Mouse (Mus musculus): ENCODE measurements around the gene Syt3.

The Syt3 gene

DNA sequence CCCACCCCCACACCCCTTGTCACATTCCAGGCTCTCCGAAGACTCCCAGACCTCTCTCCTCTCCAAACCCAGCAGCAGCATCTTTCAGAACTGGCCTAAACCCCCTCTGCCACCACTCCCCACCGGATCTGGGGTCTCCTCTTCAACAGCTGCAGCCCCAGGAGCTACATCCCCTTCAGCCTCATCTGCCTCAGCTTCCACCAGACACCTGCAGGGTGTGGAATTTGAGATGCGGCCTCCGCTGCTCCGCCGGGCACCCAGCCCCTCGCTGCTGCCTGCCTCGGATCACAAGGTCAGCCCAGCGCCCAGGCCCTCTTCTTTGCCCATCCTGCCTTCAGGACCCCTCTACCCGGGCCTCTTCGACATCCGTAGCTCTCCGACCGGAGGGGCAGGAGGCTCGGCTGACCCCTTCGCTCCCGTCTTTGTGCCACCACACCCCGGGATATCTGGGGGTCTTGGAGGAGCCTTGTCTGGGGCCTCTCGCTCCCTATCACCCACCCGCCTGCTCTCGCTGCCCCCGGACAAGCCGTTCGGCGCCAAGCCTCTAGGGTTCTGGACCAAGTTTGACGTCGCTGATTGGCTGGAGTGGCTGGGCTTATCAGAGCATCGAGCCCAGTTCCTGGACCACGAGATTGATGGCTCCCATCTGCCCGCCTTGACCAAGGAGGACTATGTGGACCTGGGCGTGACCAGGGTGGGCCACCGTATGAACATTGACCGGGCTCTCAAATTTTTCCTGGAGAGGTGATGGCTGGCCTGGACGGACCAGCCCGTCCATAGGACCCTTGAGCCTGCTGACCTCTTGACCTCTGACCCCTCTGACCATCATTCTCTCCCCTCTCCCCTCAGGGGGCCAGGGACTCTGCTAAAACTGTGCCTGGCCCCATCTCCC is 27.1 kb upstream of the Syt3 start:
- DNase-seq (ENCODE audit: inconsistent ontology term), result no peak

DNA sequence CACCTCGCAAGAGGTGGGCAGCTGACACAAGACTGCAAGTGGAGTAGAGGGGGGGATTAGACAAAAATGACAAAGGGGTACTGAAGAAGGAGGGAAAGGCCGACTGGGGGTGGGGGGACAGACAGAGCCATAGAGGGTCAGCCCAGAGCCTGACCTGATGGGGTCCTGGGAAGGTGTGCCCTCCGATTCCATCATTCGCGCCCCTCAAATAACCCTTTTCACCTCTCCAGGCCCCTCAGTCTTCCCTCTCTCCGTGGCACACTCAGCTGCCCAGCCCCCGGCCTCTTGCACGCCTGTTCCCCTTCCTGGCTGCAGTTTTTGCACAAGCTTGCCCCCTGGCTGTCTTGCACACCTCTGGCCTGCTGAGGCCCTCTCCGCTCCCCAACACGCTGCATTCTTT is 26.4 kb upstream of the Syt3 start:
- no peak for DNase-seq (ENCODE audit: inconsistent ontology term)

DNA sequence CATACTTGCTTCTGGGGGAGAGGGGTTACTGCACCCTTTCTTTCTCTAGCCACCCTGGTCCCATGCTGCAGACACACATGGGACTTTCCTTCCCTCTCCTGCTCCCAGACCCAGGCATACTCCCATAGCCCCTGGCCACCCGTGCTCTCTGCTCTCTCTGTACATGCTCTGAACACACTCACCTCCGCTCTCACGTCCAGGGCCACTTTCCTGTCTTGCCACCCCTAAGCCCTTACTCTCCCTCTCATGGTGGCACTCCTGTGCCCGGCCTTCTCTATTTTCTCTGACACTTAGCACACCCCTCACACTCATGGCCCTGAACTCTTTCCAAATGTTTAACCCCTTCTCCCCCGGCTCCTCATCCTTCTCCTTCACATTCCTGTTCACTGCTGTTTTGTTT is 25.9 kb upstream of the Syt3 start:
- no peak for DNase-seq (ENCODE audit: inconsistent ontology term)

DNA sequence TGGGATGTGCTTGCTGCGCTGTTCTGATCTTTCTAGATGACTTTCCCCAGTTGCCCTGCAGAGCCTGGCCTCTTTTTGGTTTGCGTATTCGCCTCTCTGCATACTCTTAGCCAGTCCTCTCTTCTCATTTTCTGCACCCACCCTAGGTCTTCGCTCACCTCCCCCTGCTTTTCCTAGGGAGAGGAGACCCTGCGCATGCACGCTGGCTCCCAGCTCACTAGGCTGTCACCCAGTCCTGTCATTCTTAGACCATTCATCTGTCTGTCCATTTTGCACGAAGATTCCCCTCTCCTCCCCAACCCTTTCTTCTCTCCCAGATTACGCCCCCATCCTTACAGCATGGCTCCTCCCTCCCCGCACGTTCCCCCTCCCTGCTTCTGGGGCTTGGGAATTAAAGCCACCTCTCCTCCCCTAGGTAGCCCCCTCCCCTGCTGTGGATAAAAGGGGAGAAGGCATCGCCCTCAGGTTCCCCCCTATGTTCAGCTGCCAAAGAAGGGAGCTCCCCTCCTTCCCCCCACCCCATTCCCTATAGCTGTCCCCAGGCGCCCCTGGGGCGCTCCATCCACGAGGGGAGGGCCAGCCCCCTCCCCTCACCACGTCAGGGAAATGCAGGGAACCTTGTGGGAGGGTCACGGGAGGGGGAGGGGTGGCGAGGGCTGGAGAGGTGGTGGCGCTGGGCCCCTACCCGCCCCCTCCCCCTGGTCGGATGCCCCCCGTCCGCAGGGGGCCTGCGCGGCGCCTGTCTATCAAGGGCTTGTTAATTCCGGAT is 24.8 kb upstream of the Syt3 start:
- no peak for DNase-seq (ENCODE audit: inconsistent ontology term)

DNA sequence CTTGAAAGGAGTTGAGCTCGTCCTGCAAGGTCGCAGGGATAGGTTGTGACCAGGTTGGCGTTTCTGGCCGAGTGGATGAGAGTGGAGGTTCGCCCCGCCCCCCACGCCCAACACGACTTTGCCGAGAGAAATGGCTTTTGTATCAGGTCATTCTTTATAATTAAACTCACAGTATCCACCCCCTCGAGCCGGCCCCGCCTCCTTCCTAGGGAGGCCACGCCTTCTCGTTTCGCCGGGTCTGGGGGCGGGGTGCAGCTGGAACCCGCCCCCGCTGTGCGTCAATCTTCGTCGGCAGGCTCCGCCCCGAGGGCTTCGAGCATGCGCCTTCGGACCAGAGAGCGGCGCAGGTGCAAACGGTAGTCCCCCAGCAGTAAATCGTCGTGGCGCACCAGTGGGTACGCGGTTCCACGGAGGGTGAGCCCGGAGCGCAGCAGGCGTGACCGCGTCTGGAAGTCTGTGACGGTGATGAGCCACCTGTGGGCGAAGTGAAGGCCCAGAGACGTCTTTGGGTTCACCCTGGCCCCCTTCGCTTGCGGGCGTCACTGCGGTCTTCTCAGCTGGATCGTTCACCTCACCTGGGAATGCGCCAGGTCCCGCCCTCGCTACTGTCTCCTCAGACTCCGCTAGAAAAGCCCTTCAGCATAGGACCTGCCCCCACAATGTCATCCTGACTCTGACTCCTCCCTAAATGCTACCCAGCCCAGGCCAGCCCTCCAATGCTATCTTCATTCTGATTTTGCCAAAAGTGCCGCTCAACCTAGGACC is 23.8 kb upstream of the Syt3 start:
- DNase-seq (ENCODE audit: inconsistent ontology term), result peak; percentile 95

DNA sequence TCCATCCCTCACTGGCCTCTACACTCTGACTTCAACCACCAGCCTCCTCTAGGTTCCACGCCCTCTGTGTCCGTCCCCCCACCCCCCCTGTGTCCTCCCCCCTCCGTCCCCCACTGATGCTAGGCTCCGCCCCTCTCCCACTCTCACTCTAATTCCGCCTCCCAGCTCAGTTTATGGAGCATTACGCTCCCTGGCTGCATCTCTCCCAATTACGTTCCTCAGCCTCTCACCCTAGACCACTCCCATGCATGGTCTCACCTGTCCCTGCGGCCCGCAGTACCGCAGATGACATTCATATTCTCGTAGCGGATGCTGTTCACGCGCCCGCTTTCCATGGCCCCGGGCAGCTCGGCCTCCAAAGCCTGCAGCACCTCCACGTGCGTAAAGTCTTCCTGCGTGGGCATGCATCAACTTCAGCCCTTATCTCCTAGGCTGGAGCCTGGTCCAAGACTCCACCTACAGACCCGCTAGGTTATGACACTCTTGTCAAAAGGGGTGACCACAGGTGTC is 23.1 kb upstream of the Syt3 start:
- no peak for DNase-seq (ENCODE audit: inconsistent ontology term)

DNA sequence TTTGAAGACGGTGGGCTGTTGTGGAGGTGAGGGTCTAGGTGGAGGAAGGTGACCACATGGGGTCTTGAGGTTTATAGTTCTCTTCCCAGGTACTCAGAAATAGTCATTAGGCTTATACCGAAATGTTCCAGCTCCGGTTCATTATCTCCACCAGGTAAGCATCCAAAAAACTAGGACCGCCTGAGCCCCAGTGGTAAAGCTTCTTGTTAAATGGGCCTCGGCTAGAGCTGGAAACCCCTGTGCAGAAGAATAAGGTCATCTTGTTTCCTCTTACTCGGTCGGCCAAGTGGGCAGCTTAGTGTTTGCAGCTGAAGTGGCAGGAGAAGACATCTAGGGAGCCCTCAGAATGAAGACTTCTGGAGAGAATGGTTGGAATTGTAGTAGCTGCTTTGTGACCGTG is 11.2 kb upstream of the Syt3 start:
- DNase-seq (ENCODE audit: inconsistent ontology term), result no peak

DNA sequence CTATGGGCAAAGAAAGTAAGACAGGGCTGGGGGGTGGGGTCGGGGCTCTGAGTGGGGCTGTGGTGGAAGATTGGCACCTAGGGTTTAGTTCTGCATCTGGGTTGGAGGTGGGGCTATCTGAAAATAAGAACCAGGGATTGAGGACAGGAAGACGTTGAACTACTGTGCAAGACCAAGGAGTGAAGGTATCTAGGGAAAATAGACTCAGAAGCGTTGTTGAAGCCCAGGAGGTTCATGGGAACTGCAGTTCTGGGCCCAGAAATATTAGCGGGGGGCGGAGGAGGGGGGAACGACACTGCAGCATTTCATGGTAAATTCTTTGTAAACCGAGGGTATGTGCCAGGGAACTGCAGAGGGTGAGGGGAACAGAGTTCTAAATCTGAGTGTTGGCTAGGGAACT is 10.4 kb upstream of the Syt3 start:
- DNase-seq (ENCODE audit: inconsistent ontology term), result no peak

DNA sequence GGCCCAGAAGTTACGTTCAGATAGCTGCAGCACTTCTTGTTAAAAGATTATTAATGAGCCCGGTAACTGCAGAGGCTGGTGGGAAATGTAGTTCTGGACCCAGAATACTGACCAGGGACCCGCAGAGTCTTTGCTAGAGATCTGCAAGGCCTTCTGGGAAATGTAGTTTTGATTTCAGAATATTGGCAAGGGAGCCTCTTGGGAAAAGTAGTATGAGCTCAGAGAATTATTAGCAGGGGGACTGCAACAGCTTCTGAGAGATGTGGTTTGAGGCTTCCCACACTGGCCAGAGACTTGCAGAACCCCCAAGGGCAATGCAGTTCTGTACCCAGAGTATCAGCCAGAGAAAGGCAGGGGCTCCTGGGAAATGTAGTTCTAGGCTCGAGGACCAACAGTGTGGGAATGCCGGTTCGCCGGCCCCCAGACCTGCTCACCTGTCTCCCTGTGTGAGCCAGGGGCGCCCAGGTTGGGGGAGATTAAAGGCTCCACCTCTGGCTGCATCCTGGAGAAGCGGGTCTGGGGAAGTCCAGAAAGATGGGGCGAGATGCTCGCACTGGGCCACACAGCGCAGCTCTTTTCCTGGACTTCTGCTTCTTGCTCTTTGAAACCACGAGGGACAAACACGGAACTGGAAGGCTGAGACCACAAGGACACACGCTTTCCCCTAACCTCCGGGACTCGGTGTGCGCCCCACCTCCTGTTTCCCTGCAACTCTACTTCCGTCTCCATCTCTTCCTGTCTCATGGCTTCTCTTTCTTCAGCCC is 9.8 kb upstream of the Syt3 start:
- DNase-seq (ENCODE audit: inconsistent ontology term), result peak; percentile 88

DNA sequence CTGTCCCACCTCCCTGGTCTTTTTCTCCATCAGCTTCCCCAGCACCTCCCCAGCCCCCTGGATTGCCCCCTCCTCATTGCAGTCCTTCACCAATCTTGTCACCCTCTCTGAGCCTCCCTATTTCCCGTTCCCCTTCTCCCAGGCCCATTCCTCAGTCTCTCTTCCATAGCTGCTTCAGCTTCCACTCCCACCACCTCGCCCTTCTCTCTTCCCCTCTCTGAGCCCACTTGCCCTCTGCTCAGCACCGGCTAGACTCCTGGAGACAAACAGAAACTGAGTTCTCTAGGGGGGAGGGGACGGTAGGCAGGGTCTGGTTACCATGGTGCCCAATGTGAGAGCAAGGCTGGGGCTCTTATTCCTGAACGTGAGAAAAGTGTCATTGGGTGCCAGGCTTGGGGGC is 9.1 kb upstream of the Syt3 start:
- DNase-seq (ENCODE audit: inconsistent ontology term), result no peak

DNA sequence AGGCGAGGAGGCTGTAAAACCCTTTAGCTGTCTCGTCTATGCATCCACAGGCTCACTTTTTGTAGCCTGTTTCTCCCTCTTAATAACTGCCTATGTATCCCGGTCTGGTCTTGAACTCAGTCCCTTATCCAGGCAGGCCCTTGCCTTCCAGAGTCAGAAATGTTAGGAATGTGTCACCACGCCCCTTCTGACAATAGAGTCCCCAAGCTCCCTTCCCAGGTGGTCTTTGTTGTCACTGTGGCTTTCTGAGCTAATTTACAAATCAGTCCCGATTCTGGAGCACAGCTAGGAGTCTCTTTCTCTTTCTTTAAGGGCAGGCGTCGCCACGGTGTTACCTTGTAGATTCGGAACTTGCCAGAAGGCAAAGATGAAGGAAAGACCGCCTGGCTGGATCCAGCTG is 8.7 kb upstream of the Syt3 start:
- no peak for DNase-seq (ENCODE audit: inconsistent ontology term)

DNA sequence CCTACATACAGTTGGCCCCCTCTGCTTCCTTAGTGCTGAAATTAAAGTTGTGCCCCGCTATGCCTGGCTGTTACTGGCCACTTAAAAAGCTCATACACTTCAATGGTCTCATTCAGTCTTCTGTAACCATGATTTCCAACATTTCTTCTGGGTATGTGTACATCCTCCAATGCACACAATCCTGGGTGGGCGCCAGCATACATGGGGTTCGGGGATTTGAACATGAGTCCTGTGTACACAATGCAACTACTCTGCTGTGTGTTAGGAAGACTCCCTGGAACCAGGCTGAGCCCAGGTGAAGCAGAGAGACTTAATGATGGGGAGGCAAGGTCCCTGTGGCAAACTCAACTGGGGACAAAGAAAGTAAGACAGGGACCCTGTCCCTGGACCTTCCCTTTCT is 8.1 kb upstream of the Syt3 start:
- DNase-seq (ENCODE audit: inconsistent ontology term), result no peak

DNA sequence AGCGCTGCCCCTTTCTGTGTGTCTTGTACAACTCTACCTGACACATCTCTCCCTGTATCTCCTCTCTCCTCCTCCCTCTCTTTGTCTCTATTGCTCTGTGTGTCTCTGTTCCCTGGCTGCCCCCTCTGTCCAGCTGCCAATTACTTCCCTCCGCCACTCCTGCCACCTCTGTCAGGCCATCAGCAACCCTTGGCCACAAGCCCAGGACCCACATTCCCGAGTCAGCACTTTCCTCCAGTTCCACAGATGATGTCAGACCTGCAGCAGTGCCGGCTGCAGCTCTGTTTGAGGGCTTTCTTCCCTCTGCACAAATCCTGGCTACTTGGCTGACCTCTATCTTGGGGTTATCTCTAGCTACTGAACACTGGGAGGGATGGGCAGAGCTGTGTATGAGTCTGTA is 5.6 kb upstream of the Syt3 start:
- DNase-seq (ENCODE audit: inconsistent ontology term), result peak; percentile 68

DNA sequence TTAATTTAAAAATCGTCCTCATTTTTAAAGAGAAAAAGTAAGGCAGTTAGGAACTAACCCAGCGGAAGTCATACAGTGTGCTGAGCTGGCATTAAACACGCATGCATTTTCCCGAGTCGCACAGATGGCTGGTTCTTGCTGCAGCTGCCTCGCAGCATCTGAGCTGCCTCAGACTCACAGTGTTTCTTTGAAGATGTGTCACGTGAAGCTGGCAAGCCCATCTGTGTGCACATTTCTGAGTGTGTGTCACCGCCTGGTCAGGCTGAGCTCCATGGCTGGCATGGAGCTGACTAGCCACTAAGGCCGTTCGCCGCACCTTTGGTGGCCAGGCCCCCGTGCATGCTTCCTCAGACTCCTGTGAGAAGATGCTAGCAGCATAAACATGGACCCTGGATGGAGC is 1.4 kb upstream of the Syt3 start:
- DNase-seq (ENCODE audit: inconsistent ontology term), result no peak

DNA sequence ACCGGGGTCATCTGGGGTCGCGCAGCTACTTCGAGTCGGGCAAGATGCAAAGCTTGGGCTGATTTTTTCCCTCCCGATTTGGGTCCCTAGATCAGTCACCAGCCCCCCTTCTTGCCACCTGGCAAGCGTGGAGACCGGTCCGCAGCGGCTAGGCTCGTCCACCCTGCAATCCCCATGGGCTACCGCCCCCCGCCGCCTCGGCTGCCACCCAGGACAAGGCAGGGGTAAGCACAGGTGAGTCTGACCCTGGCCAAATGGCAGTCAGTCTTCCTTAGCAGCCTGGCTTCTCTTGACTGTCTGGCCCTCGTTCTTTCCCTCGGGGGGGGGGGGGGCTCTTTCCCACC is 786 bp downstream of the Syt3 start:
- DNase-seq (ENCODE audit: inconsistent ontology term), result no peak

DNA sequence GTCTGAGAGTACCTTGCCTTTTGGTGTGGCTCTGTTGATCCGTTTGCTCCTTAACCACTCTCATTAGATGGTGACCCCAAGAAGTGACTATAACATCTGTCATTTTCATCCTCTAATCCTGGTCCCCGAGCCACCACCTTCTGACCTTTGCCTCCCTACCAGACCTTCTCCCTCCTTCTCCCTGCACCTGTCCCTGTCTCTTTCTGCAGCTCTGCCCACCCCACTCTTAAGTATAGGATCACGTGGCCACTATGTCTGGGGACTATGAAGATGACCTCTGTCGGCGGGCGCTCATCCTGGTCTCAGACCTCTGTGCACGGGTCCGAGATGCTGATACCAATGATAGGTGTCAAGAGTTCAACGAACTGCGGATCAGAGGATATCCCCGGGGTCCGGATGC is 1.8 kb downstream of the Syt3 start, which contains the start of gene 1700008O03Rik:
1700008O03Rik (minus strand) TSS at position 101 of the 400 bp plus-strand sequence.
- DNase-seq (ENCODE audit: inconsistent ontology term), result no peak

DNA sequence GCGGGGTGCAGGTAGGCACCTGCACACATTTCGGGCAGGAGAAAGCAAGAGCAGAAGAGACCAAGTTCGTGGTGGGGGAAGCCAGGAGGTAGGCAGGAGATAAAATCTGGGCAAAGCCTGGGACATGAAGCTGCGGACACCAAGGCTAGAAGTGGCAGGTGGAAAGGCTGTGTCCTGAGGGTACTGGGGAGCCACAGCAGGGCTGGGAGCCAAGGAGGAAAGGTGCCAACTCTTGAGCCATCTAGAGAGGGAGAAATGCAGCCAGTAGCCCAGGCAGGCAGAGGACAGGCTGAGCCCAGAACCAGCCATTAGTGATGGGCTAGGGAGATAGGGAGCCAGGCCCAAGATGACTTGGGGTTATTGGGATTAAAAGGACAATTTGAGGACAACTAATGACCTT is 7.9 kb downstream of the Syt3 start:
- DNase-seq (ENCODE audit: inconsistent ontology term), result no peak

DNA sequence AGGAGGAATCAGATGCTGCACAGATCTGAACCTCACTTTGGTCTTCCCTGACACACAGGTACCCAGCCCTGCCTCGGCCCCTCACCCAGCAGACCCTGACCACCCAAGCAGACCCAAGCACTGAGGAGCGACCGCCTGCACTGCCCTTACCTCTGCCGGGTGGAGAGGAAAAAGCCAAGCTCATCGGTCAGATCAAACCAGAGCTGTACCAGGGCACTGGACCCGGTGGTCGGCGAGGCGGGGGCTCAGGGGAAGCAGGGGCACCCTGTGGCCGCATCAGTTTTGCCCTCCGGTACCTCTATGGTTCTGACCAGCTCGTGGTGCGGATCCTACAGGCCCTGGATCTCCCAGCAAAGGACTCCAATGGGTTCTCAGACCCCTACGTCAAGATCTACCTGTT is 8.4 kb downstream of the Syt3 start:
- DNase-seq (ENCODE audit: inconsistent ontology term), result no peak

DNA sequence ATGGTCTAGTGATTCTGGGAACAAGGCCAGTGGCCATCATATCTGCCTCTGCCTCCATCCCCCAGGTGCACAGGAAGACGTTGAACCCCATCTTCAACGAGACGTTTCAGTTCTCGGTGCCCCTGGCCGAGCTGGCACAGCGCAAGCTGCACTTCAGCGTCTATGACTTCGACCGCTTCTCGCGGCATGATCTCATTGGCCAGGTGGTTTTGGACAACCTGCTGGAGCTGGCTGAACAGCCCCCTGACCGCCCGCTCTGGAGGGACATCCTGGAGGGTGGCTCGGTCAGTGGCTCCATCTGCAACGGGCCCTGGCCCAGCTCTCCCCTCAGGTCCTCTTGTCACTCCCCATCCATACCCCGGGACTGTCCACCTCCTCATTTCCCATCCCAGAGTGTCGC is 9.4 kb downstream of the Syt3 start:
- DNase-seq (ENCODE audit: inconsistent ontology term), result no peak

DNA sequence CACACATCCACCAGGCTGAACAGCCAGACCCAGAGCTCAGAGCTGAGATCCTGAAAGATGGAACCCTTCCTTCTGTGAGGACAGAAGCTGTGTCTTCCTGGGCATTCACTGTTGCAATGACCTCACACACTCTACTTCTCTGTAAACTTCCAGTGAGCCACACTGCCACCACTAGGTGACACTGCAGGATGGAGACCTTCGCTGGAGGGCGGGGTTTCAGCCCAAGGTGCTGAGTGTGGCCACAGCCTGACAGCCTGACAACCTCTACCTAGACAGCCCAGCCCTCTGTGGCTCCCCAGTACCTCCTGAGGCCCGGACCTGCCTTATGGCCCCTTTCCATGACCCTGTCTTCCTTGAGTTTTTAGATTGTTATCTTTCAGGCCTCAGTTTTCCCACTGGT is 14.7 kb downstream of the Syt3 start:
- DNase-seq (ENCODE audit: inconsistent ontology term), result peak; percentile 61

DNA sequence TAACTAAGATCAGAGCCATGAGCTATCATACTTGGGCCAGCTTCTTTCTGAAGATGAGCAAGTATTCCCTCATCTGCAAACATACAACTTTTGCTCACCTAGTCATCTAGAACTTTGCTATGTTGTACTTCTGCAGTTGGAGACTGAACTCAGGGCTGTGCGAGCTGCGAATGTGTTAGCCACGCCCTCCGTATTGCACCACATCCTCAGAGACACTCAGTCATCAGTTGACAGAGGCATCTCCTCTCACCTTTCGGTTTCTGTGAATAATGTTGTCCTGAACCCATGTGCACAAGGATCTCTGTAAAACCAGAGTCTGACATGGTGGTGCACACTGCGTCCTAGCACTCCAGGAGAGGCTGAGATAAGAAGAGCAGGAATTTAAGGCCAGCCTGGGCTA is 17.8 kb downstream of the Syt3 start:
- no peak for DNase-seq (ENCODE audit: inconsistent ontology term)
